Mouse (Mus musculus): ENCODE results near the gene Ndufb11.

Ndufb11 gene

GRCm38 (mm10) chrX:20617176-20617902, at the start of gene Ndufb11, which contains the start of gene Rbm10:
Gene Ndufb11 (minus strand): TSS chrX:20617619.
Gene Rbm10 (plus strand): TSS chrX:20617503.
- peak; percentile 85 to 92 for DNase-seq

- no peak for DNase-seq
Observed at GRCm38 (mm10) chrX:20663444-20663790, 46.0 kb upstream of the Ndufb11 start.

- DNase-seq, result peak; percentile 87 to 88
Observed at GRCm38 (mm10) chrX:20662716-20663443, 45.5 kb upstream of the Ndufb11 start.

GRCm38 (mm10) chrX:20662317-20662715, 44.9 kb upstream of the Ndufb11 start:
- no peak for DNase-seq

GRCm38 (mm10) chrX:20658891-20659406, 41.5 kb upstream of the Ndufb11 start:
- DNase-seq, result no peak

GRCm38 (mm10) chrX:20658026-20658652, 40.7 kb upstream of the Ndufb11 start, which contains the start of gene Uba1:
Gene Uba1 (plus strand): TSS chrX:20658326.
- DNase-seq, result peak; percentile 79 to 83

- DNase-seq, result no peak
Observed at GRCm38 (mm10) chrX:20657593-20657992, 40.2 kb upstream of the Ndufb11 start.

GRCm38 (mm10) chrX:20644780-20645179, 27.4 kb upstream of the Ndufb11 start:
- DNase-seq, result no peak

GRCm38 (mm10) chrX:20638141-20638540, 20.7 kb upstream of the Ndufb11 start:
- DNase-seq, result no peak

- DNase-seq, result no peak
Observed at GRCm38 (mm10) chrX:20617903-20618399, 532 bp upstream of the Ndufb11 start.

GRCm38 (mm10) chrX:20616861-20617175, 601 bp downstream of the Ndufb11 start:
- DNase-seq, result no peak

GRCm38 (mm10) chrX:20608500-20608899, 8.9 kb downstream of the Ndufb11 start:
- no peak for DNase-seq

- no peak for DNase-seq
Observed at GRCm38 (mm10) chrX:20587968-20588367, 29.5 kb downstream of the Ndufb11 start.

GRCm38 (mm10) chrX:20573927-20574326, 43.5 kb downstream of the Ndufb11 start:
- no peak for DNase-seq

- no peak for DNase-seq
Observed at GRCm38 (mm10) chrX:20572683-20573082, 44.7 kb downstream of the Ndufb11 start.

- DNase-seq, result peak; percentile 17 to 45
Observed at GRCm38 (mm10) chrX:20571024-20571423, 46.4 kb downstream of the Ndufb11 start.
